Mouse (Mus musculus) bone marrow, adult 2 months (tissue): Measurements from ENCODE around the gene Asphd2. TPM values are rescaled to one million over a fixed set of nuclear protein-coding genes. Genes with fewer than 3 reads are reported as not detected.

Experiments used
- H3K27ac ChIP-seq: fragments of 200-500 bp; 2 replicates; pipeline ENCODE4 v1.5.1; 2012; ENCODE audit warnings: low read depth, mild to moderate bottlenecking, control low read depth, inconsistent platforms, low read length; ENCODE audit not compliant: control insufficient read depth, poor library complexity, insufficient read depth
- H3K4me1 ChIP-seq: fragments of 200-500 bp; 2 replicates; pipeline ENCODE4 v1.6.1; 2011; ENCODE audit warnings: low read length; ENCODE audit not compliant: control insufficient read depth, insufficient read depth
- H3K4me3 ChIP-seq: fragments of 200-500 bp; replicated peaks from 2 replicates; pipeline ENCODE3; 2011; ENCODE audit warnings: mild to moderate bottlenecking, low read depth, low read length, control low read depth; ENCODE audit not compliant: control insufficient read depth
- CTCF ChIP-seq: fragments of 200-500 bp; IDR thresholded peaks from 2 replicates; pipeline ENCODE4 v1.5.1; 2011; ENCODE audit warnings: low read length, control low read depth; ENCODE audit not compliant: control insufficient read depth, insufficient read depth
- POLR2A ChIP-seq: fragments of 200-500 bp; IDR thresholded peaks from 2 replicates; pipeline ENCODE4 v1.6.1; 2011; ENCODE audit warnings: low read depth, mild to moderate bottlenecking, control low read depth, low read length, borderline replicate concordance; ENCODE audit not compliant: control insufficient read depth
- WGBS: fragments of 180-500 bp; shearing (Covaris S2); methylation state at CpG from one replicate; pipeline ENCODE4 v1.1.7; 2018; 5-methylcytosine and 5-hydroxymethylcytosine counted together
- polyA plus RNA-seq: library from polyadenylated mRNA; stranded (reverse); fragments of >200 nt; gene quantifications from 2 replicates; pipeline ENCODE4 v1.2.4, GENCODE M21; 2011; ENCODE audit warnings: low replicate concordance; ENCODE audit not compliant: missing spikeins, insufficient read depth, insufficient read length

Gene Asphd2
- polyA plus RNA-seq, 1 experiment = not detected

GRCm38 (mm10) chr5:112382641-112383330 is 11.9 kb downstream of the Asphd2 start:
- H3K4me3 ChIP-seq = no peak overlapping the region
- no peak for TF ChIP-seq CTCF
- no peak for TF ChIP-seq POLR2A
- H3K27ac ChIP-seq = no peak overlapping the region
- no peaks in the 10 kb centered on the region; the same call in 1 of the 2 replicates for H3K4me1 ChIP-seq
- WGBS = 78% methylated on average over 16 of the region's 17 CpGs

- TF ChIP-seq CTCF (no peak), POLR2A (no peak)
- H3K27ac ChIP-seq = no peak overlapping the region
- 87% methylated on average over 9 of the region's 9 CpGs for WGBS
- H3K4me1 ChIP-seq = no peaks in the 10 kb centered on the region; the same call in 1 of the 2 replicates
- no peak overlapping the region for H3K4me3 ChIP-seq
Measured at GRCm38 (mm10) chr5:112382042-112382441, 12.6 kb downstream of the Asphd2 start.

GRCm38 (mm10) chr5:112381154-112381553 is 13.5 kb downstream of the Asphd2 start:
- H3K27ac ChIP-seq = no peak overlapping the region
- H3K4me1 ChIP-seq = no peaks in the 10 kb centered on the region; the same call in 1 of the 2 replicates
- TF ChIP-seq POLR2A (no peak), CTCF (no peak)
- 77% methylated on average over 11 of the region's 11 CpGs for WGBS
- H3K4me3 ChIP-seq = no peak overlapping the region

GRCm38 (mm10) chr5:112378716-112379115 is 15.9 kb downstream of the Asphd2 start:
- Histone ChIP-seq H3K4me3 (no peak overlapping the region), H3K27ac (no peak overlapping the region), H3K4me1 (no peaks in the 10 kb centered on the region)
- no peak for TF ChIP-seq POLR2A
- no peak for TF ChIP-seq CTCF
- WGBS = 80% methylated on average over 6 of the region's 6 CpGs

DNA sequence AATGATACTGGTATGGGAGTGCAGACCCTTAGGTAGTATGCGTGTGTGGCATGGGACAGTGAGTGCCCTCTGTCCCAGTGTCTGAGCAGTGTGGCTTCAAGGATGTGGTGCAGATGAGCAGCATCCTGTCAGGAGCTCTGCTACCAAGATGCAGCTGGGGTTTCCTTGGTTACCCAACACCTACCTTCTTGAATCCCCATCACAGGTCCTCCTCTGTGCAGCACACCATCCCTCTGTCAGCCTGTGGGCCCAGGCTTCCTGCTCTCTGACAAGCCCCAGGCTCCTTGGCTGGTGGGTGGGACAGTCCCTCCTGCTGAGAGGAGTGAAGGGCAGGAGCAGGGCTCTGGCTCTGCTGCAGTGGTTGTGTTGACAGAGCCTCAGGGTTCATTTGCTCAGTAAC is 17.3 kb downstream of the Asphd2 start:
- no peaks in the 10 kb centered on the region for H3K4me1 ChIP-seq
- no peak overlapping the region for H3K27ac ChIP-seq
- TF ChIP-seq CTCF (no peak), POLR2A (no peak)
- 94% methylated on average over 1 of the region's 1 CpGs for WGBS
- no peak overlapping the region for H3K4me3 ChIP-seq

- no peak overlapping the region for H3K27ac ChIP-seq
- no peak for TF ChIP-seq POLR2A
- TF ChIP-seq CTCF = no peak
- H3K4me3 ChIP-seq = no peak overlapping the region
- WGBS = 69% methylated on average over 4 of the region's 4 CpGs
- no peaks in the 10 kb centered on the region for H3K4me1 ChIP-seq
Measured at GRCm38 (mm10) chr5:112376111-112376510, 18.6 kb downstream of the Asphd2 start.

DNA sequence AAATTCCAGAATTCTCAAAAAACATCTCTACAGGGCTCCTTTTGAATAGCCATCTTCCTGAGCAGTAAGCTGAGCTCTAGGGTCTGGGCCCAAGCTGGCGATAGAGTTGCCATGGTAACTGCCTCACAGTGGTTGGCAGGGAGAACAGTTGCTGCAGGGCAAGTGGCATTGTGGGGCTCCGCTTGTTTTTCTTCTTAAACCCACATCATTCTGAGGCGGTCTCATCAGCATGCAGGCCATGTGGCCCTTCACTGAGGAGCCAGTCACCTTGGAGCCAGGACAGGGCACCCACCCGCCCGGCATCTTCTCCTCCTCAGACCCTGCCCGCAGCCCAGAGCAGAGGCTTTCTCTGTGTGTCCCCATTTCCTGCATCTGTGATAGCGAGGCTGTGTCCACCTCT is 22.7 kb downstream of the Asphd2 start:
- no peak overlapping the region for H3K27ac ChIP-seq
- no peak for TF ChIP-seq POLR2A
- no peak for TF ChIP-seq CTCF
- no peaks in the 10 kb centered on the region for H3K4me1 ChIP-seq
- H3K4me3 ChIP-seq = no peak overlapping the region
- 83% methylated on average over 7 of the region's 7 CpGs for WGBS

- H3K4me3 ChIP-seq = no peak overlapping the region
- TF ChIP-seq CTCF = no peak
- 0 out of 2 replicates have a peak, but pooled peaks have one; percentile 16 for TF ChIP-seq POLR2A
- no peaks in the 10 kb centered on the region for H3K4me1 ChIP-seq
- H3K27ac ChIP-seq = no peak overlapping the region
- WGBS = 86% methylated on average over 12 of the region's 12 CpGs
Measured at GRCm38 (mm10) chr5:112370236-112370813, 24.3 kb downstream of the Asphd2 start.
